Mouse (Mus musculus) right cerebral cortex, postnatal 25 days (tissue): ENCODE measurements around the gene Atxn7l1.
A peak's percentile ranks its signal among the peaks of the same experiment; 100 is the strongest.

Experiments
- DNase-seq: peaks from one replicate; pipeline ENCODE4 v3.0.0; 2022

Atxn7l1 gene

GRCm38 (mm10) chr12:33183138-33183627 is 35.7 kb downstream of the Atxn7l1 start:
- DNase-seq: no peak

- no peak for DNase-seq
Observed at GRCm38 (mm10) chr12:33184137-33184536, 36.6 kb downstream of the Atxn7l1 start.

- no peak for DNase-seq
Observed at GRCm38 (mm10) chr12:33185046-33185445, 37.6 kb downstream of the Atxn7l1 start.

- no peak for DNase-seq
Observed at GRCm38 (mm10) chr12:33186331-33186730, 38.8 kb downstream of the Atxn7l1 start.

GRCm38 (mm10) chr12:33190133-33190532 is 42.6 kb downstream of the Atxn7l1 start:
- no peak for DNase-seq

- DNase-seq: no peak
Observed at GRCm38 (mm10) chr12:33190633-33191032, 43.1 kb downstream of the Atxn7l1 start.

GRCm38 (mm10) chr12:33193408-33193901 is 46.0 kb downstream of the Atxn7l1 start:
- DNase-seq: no peak

- no peak for DNase-seq
Observed at GRCm38 (mm10) chr12:33195175-33195574, 47.7 kb downstream of the Atxn7l1 start.

GRCm38 (mm10) chr12:33197287-33197686 is 49.8 kb downstream of the Atxn7l1 start:
- DNase-seq: no peak

GRCm38 (mm10) chr12:33197746-33198145 is 50.3 kb downstream of the Atxn7l1 start:
- DNase-seq: no peak

- no peak for DNase-seq
Observed at GRCm38 (mm10) chr12:33201068-33201467, 53.6 kb downstream of the Atxn7l1 start.

- no peak for DNase-seq
Observed at GRCm38 (mm10) chr12:33201491-33202210, 54.2 kb downstream of the Atxn7l1 start.

- DNase-seq: no peak
Observed at GRCm38 (mm10) chr12:33205255-33205654, 57.8 kb downstream of the Atxn7l1 start.

- no peak for DNase-seq
Observed at GRCm38 (mm10) chr12:33206300-33206699, 58.8 kb downstream of the Atxn7l1 start.

GRCm38 (mm10) chr12:33210856-33211255 is 63.4 kb downstream of the Atxn7l1 start:
- no peak for DNase-seq

GRCm38 (mm10) chr12:33218215-33218859 is 70.8 kb downstream of the Atxn7l1 start:
- DNase-seq: no peak

- DNase-seq: no peak
Observed at GRCm38 (mm10) chr12:33219436-33219835, 71.9 kb downstream of the Atxn7l1 start.

- DNase-seq: no peak
Observed at GRCm38 (mm10) chr12:33220081-33220480, 72.6 kb downstream of the Atxn7l1 start.

GRCm38 (mm10) chr12:33220509-33221051 is 73.1 kb downstream of the Atxn7l1 start:
- DNase-seq: peak; percentile 58

GRCm38 (mm10) chr12:33222187-33222586 is 74.7 kb downstream of the Atxn7l1 start:
- no peak for DNase-seq

GRCm38 (mm10) chr12:33225117-33225541 is 77.6 kb downstream of the Atxn7l1 start:
- peak; percentile 59 for DNase-seq

GRCm38 (mm10) chr12:33225978-33226377 is 78.5 kb downstream of the Atxn7l1 start:
- no peak for DNase-seq

- no peak for DNase-seq
Observed at GRCm38 (mm10) chr12:33226596-33226995, 79.1 kb downstream of the Atxn7l1 start.

- no peak for DNase-seq
Observed at GRCm38 (mm10) chr12:33235314-33235713, 87.8 kb downstream of the Atxn7l1 start.
